Mouse (Mus musculus): ENCODE data around the gene Elf4.

Elf4 gene

GRCm38 (mm10) chrX:48367841-48368240 is 95.1 kb downstream of the Elf4 start:
- DNase-seq (ENCODE audit: low spot score): no peak

DNA sequence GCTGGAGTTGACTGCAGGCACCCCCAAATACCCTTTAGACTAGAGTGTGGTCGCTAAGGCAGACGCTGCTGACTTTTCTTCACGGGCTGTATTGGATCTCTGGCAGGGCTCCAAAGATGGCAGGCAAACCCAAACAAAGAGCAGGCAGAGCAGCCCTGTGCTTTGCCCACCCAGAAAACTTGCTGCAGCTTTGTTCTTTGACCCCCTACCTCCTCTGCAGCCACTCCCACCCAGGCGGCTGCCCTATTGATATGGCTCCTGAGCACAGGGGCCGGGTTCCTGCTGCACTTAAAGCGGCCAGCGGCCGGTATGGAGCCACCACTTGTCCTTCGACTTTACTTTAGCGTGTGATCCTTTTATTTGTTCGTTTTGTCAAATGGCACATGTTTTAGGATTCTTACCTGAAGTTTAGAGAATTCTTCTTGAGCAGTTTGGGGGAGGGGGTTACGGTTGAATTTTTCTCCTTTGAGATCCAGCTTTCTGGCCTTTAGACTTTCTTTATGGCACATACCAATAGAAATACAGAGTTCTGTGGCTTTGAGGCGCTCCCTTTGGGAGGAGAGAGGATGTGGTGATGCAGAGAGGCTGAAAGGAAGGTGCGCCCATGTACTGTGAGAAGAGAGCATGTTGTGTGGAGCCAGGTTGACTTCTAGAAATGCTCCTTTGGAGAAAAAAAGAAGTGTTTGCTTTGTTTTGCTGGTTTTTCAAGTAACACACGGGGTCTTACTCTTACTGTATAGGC is 96.9 kb downstream of the Elf4 start:
- no peak for DNase-seq (ENCODE audit: low spot score)

Data from urinary bladder, postnatal 14 days (tissue).